Mouse (Mus musculus): ENCODE results near the gene A230050P20Rik. TPM values are rescaled to one million over a fixed set of nuclear protein-coding genes. Genes with fewer than 3 reads are reported as not detected.
A peak's percentile ranks its signal among the peaks of the same experiment; 100 is the strongest.

A230050P20Rik gene
- polyA plus RNA-seq, 1 experiment from 2014 or later, result 3.1 TPM

- no peak overlapping the region for H3K4me3 ChIP-seq (replicated peaks)
- no peak for ATAC-seq (ENCODE audit: insufficient number of reproducible peaks, insufficient read depth, low FRiP score, low TSS enrichment, low read depth)
- no peak overlapping the region for H3K27ac ChIP-seq
- 62% methylated on average over 23 of the region's 23 CpGs for WGBS
- H3K27me3 ChIP-seq, result peaks cover 19% of the 10 kb centered on the region
- H3K9ac ChIP-seq (replicated peaks), result 0 out of 2 replicates have a peak overlapping the region, but pooled peaks have one; percentile 18
- 0 out of 2 replicates have a peak, but pooled peaks cover 3% of the 10 kb centered on the region for H3K4me1 ChIP-seq (replicated peaks)
- H3K36me3 ChIP-seq, result no peaks in the 10 kb centered on the region
- no peak overlapping the region for H3K4me2 ChIP-seq
- H3K9me3 ChIP-seq, result no peaks in the 10 kb centered on the region
Measured at GRCm38 (mm10) chr9:20875021-20875790, 6.8 kb downstream of the A230050P20Rik start.

GRCm38 (mm10) chr9:20876318-20877117, 8.1 kb downstream of the A230050P20Rik start:
- 0 out of 2 replicates have a peak, but pooled peaks cover 3% of the 10 kb centered on the region for H3K4me1 ChIP-seq (replicated peaks)
- WGBS, result 66% methylated on average over 8 of the region's 9 CpGs
- H3K4me3 ChIP-seq (replicated peaks), result no peak overlapping the region
- H3K4me2 ChIP-seq, result no peak overlapping the region
- H3K27ac ChIP-seq, result no peak overlapping the region
- H3K9me3 ChIP-seq, result no peaks in the 10 kb centered on the region
- H3K9ac ChIP-seq (replicated peaks), result no peak overlapping the region; the same call in 1 of the 2 replicates
- no peak for ATAC-seq (ENCODE audit: insufficient number of reproducible peaks, insufficient read depth, low FRiP score, low TSS enrichment, low read depth)
- H3K36me3 ChIP-seq, result no peaks in the 10 kb centered on the region
- H3K27me3 ChIP-seq, result peaks cover 6% of the 10 kb centered on the region

GRCm38 (mm10) chr9:20877118-20878040, 8.9 kb downstream of the A230050P20Rik start:
- H3K9ac ChIP-seq (replicated peaks), result no peak overlapping the region; the same call in 1 of the 2 replicates
- ATAC-seq (ENCODE audit: insufficient number of reproducible peaks, insufficient read depth, low FRiP score, low TSS enrichment, low read depth), result no peak; the same call in none of the 2 replicates
- H3K36me3 ChIP-seq, result no peaks in the 10 kb centered on the region
- WGBS, result 36% methylated on average over 14 of the region's 14 CpGs
- peak overlapping the region; percentile 63 for H3K4me2 ChIP-seq
- H3K4me1 ChIP-seq (replicated peaks), result 0 out of 2 replicates have a peak, but pooled peaks cover 3% of the 10 kb centered on the region
- H3K27ac ChIP-seq, result peak overlapping the region; percentile 29; the same call in 1 of the 2 replicates
- no peaks in the 10 kb centered on the region for H3K9me3 ChIP-seq
- H3K27me3 ChIP-seq, result peaks cover 4% of the 10 kb centered on the region
- peak overlapping the region; percentile 44 for H3K4me3 ChIP-seq (replicated peaks)

GRCm38 (mm10) chr9:20878041-20878709, 9.7 kb downstream of the A230050P20Rik start:
- WGBS, result under 1% methylated on average over 68 of the region's 69 CpGs
- H3K36me3 ChIP-seq, result no peaks in the 10 kb centered on the region
- peak; percentile 94 for ATAC-seq (ENCODE audit: insufficient number of reproducible peaks, insufficient read depth, low FRiP score, low TSS enrichment, low read depth)

GRCm38 (mm10) chr9:20878710-20879065, 10.2 kb downstream of the A230050P20Rik start:
- H3K36me3 ChIP-seq, result no peaks in the 10 kb centered on the region
- no peaks in the 10 kb centered on the region; the same call in 1 of the 2 replicates for H3K27me3 ChIP-seq
- peak overlapping the region; percentile 74 for H3K9ac ChIP-seq (replicated peaks)
- H3K9me3 ChIP-seq, result no peaks in the 10 kb centered on the region
- 0 out of 2 replicates have a peak, but pooled peaks have one; percentile 3 for ATAC-seq (ENCODE audit: insufficient number of reproducible peaks, insufficient read depth, low FRiP score, low TSS enrichment, low read depth)
- H3K27ac ChIP-seq, result peak overlapping the region; percentile 92
- peak overlapping the region; percentile 63 for H3K4me2 ChIP-seq
- H3K4me3 ChIP-seq (replicated peaks), result peak overlapping the region; percentile 44
- 19% methylated on average over 10 of the region's 10 CpGs for WGBS
- H3K4me1 ChIP-seq (replicated peaks), result 0 out of 2 replicates have a peak, but pooled peaks cover 3% of the 10 kb centered on the region

More at GRCm38 (mm10) chr9:20878041-20878709, 9.7 kb downstream of the A230050P20Rik start:
- Histone ChIP-seq H3K27me3 (peaks cover under 1% of the 10 kb centered on the region; the same call in 1 of the 2 replicates), H3K4me1 (replicated peaks) (0 out of 2 replicates have a peak, but pooled peaks cover 3% of the 10 kb centered on the region), H3K27ac (peak overlapping the region; percentile 92), H3K4me2 (peak overlapping the region; percentile 63), H3K9me3 (no peaks in the 10 kb centered on the region), H3K9ac (replicated peaks) (peak overlapping the region; percentile 74), H3K4me3 (replicated peaks) (peak overlapping the region; percentile 44)

- H3K27me3 ChIP-seq, result no peaks in the 10 kb centered on the region; the same call in 1 of the 2 replicates
Measured at GRCm38 (mm10) chr9:20879097-20879792, 10.8 kb downstream of the A230050P20Rik start, which contains the start of gene Angptl6. Gene Angptl6 (minus strand): TSS chr9:20879727.

GRCm38 (mm10) chr9:20886563-20886962, 18.1 kb downstream of the A230050P20Rik start:
- H3K9me3 ChIP-seq, result peaks cover 6% of the 10 kb centered on the region; the same call in 1 of the 2 replicates
- H3K4me1 ChIP-seq (replicated peaks), result peaks cover 5% of the 10 kb centered on the region
- no peak overlapping the region for H3K27ac ChIP-seq
- 96% methylated on average over 2 of the region's 2 CpGs for WGBS
- H3K27me3 ChIP-seq, result no peaks in the 10 kb centered on the region
- no peak overlapping the region for H3K4me3 ChIP-seq (replicated peaks)
- no peak overlapping the region for H3K9ac ChIP-seq (replicated peaks)
- H3K4me2 ChIP-seq, result no peak overlapping the region
- no peak for ATAC-seq (ENCODE audit: insufficient number of reproducible peaks, insufficient read depth, low FRiP score, low TSS enrichment, low read depth)
- peaks cover 24% of the 10 kb centered on the region for H3K36me3 ChIP-seq

More at GRCm38 (mm10) chr9:20879097-20879792, 10.8 kb downstream of the A230050P20Rik start, which contains the start of gene Angptl6:
- 95% methylated on average over 13 of the region's 13 CpGs for WGBS
- Histone ChIP-seq H3K9ac (replicated peaks) (peak within 1 kb of the TSS; percentile 74), H3K9me3 (no peaks in the 10 kb centered on the region), H3K4me1 (replicated peaks) (0 out of 2 replicates have a peak, but pooled peaks cover 3% of the 10 kb centered on the region), H3K27ac (peak within 1 kb of the TSS; percentile 92), H3K4me2 (peak within 1 kb of the TSS; percentile 63), H3K36me3 (no peaks in the 10 kb centered on the region), H3K4me3 (replicated peaks) (peak within 1 kb of the TSS; percentile 44)
- no peak for ATAC-seq (ENCODE audit: insufficient number of reproducible peaks, insufficient read depth, low FRiP score, low TSS enrichment, low read depth)

- H3K4me3 ChIP-seq (replicated peaks), result no peak overlapping the region
- 83% methylated on average over 6 of the region's 6 CpGs for WGBS
- no peak overlapping the region for H3K9ac ChIP-seq (replicated peaks)
- H3K4me2 ChIP-seq, result peak overlapping the region; percentile 73
- H3K9me3 ChIP-seq, result peaks cover 6% of the 10 kb centered on the region; the same call in 1 of the 2 replicates
- ATAC-seq (ENCODE audit: insufficient number of reproducible peaks, insufficient read depth, low FRiP score, low TSS enrichment, low read depth), result no peak
- no peak overlapping the region for H3K27ac ChIP-seq
- H3K27me3 ChIP-seq, result no peaks in the 10 kb centered on the region
- peaks cover 31% of the 10 kb centered on the region for H3K36me3 ChIP-seq
- H3K4me1 ChIP-seq (replicated peaks), result peaks cover 5% of the 10 kb centered on the region
Measured at GRCm38 (mm10) chr9:20887191-20887590, 18.7 kb downstream of the A230050P20Rik start.

- H3K9ac ChIP-seq (replicated peaks), result peak within 1 kb of the TSS; percentile 85
- H3K36me3 ChIP-seq, result peaks cover 37% of the 10 kb centered on the region
- peak within 1 kb of the TSS; percentile 73 for H3K4me2 ChIP-seq
- ATAC-seq (ENCODE audit: insufficient number of reproducible peaks, insufficient read depth, low FRiP score, low TSS enrichment, low read depth), result peak; percentile 88
- H3K27ac ChIP-seq, result peak within 1 kb of the TSS; percentile 93
- peak within 1 kb of the TSS; percentile 94 for H3K4me3 ChIP-seq (replicated peaks)
- H3K9me3 ChIP-seq, result peaks cover 6% of the 10 kb centered on the region; the same call in 1 of the 2 replicates
- H3K27me3 ChIP-seq, result no peaks in the 10 kb centered on the region
- WGBS, result under 1% methylated on average over 43 of the region's 43 CpGs
- H3K4me1 ChIP-seq (replicated peaks), result peaks cover 5% of the 10 kb centered on the region
Measured at GRCm38 (mm10) chr9:20887704-20888385, 19.4 kb downstream of the A230050P20Rik start, which contains the start of gene Ppan. Gene Ppan (plus strand): TSS chr9:20888175.
